Mouse (Mus musculus): ENCODE data around the gene Rab11fip3. TPM values are rescaled to one million over a fixed set of nuclear protein-coding genes. Genes with fewer than 3 reads are reported as not detected.

Gene Rab11fip3
- polyA plus RNA-seq, 1 experiment from 2014 or later: 30.4 TPM

DNA sequence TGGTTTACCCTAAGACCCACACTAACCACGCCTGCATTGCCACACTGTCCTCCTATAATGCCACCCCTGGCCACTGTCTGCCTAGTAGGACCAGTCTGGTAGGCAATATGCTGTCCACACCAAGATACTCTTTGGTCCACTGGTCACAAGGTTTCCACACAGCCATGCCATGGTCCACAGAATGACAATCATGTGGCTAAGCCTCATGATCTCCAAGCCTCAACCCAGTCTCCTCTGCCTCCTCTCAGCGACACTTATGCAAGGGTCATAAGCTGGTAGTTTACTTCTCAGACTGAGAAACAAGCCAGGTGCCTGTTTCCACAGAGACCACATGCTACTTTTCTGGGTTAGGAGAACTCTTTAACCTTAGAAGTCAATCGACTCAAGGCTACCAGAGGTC is 86.4 kb downstream of the Rab11fip3 start:
- Histone ChIP-seq H3K27me3 (no peaks in the 10 kb centered on the region), H3K9ac (no peak overlapping the region), H3K4me3 (no peak overlapping the region), H3K27ac (no peak overlapping the region), H3K4me1 (peaks cover 16% of the 10 kb centered on the region), H3K4me2 (replicated peaks) (no peak overlapping the region), H3K9me3 (no peaks in the 10 kb centered on the region), H3K36me3 (0 out of 2 replicates have a peak, but pooled peaks cover 9% of the 10 kb centered on the region)
- 88% methylated on average over 3 of the region's 3 CpGs for WGBS
- no peak for ATAC-seq (ENCODE audit: insufficient number of reproducible peaks, insufficient read depth, low FRiP score, low TSS enrichment)

DNA sequence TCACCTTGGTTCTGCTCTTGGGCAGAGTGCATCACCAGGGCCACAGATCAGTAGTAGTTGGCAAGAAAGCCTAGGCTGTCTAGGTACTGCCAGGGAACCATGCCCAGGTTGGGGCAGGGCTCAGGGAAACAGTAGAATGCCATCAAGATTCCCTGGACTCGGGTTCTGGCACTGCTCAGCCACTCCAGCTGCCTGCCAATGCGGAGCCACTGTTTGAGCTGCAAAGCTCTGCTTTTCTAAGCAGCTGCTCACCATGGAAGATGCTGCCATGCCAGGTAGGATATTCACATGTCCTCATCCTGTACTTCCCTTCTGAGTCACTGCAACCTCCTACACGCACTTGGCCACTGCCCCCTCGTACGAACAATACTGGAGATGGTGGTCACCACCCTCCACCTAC is 88.5 kb downstream of the Rab11fip3 start:
- 88% methylated on average over 5 of the region's 5 CpGs for WGBS
- H3K4me2 ChIP-seq (replicated peaks): no peak overlapping the region
- H3K27ac ChIP-seq: no peak overlapping the region
- H3K9ac ChIP-seq: no peak overlapping the region
- no peaks in the 10 kb centered on the region for H3K9me3 ChIP-seq
- peaks cover 16% of the 10 kb centered on the region for H3K4me1 ChIP-seq
- H3K27me3 ChIP-seq: no peaks in the 10 kb centered on the region
- ATAC-seq (ENCODE audit: insufficient number of reproducible peaks, insufficient read depth, low FRiP score, low TSS enrichment): no peak
- 0 out of 2 replicates have a peak, but pooled peaks cover 6% of the 10 kb centered on the region for H3K36me3 ChIP-seq
- H3K4me3 ChIP-seq: no peak overlapping the region

DNA sequence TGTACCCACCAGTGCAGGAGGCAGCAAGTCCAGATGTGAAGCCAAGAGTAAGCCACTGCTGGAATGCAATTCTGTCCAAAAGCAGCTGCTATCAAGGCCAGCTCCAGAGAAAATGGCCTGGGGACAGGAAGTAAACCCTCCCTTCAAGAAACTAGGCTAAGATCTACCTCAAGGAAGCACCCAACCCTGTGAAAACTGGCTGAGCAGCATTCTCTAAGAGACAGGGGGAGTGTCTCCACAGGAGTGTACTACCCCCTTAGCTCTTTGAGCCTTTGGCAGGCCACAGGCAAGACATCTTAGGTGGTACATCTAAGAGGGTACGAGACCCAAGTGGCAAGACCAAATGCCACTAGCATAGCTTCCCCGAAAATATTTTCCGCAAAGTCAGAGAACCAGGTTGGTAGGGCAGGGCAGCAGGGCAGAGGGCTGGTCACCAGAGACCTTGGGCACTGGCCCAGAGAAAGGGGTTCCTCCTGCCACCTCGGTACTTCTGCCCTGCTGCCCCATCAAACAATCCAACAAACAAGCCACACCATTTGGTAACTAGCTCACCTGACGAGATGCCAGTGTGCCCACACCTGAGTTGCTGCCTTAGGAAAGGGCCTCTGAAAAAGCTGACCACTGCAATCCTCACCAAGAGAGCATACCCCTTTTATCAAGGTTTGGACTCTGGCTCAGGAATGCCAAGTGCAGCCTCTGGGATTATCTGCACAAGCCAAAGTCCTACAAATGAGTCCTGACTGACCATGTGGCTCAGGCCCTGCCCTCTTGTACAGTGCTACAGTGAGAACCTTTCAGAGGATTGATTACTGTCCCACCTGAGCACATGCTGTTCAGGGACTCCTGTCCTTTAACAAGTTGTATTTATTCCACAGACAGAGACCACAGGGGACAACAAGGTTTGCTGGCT is 89.3 kb downstream of the Rab11fip3 start:
- no peaks in the 10 kb centered on the region for H3K9me3 ChIP-seq
- 82% methylated on average over 5 of the region's 5 CpGs for WGBS
- no peak overlapping the region for H3K4me3 ChIP-seq
- no peak overlapping the region for H3K27ac ChIP-seq
- H3K27me3 ChIP-seq: no peaks in the 10 kb centered on the region
- ATAC-seq (ENCODE audit: insufficient number of reproducible peaks, insufficient read depth, low FRiP score, low TSS enrichment): no peak
- H3K4me1 ChIP-seq: peaks cover 16% of the 10 kb centered on the region
- H3K9ac ChIP-seq: no peak overlapping the region
- 0 out of 2 replicates have a peak, but pooled peaks cover 6% of the 10 kb centered on the region for H3K36me3 ChIP-seq
- no peak overlapping the region for H3K4me2 ChIP-seq (replicated peaks)

DNA sequence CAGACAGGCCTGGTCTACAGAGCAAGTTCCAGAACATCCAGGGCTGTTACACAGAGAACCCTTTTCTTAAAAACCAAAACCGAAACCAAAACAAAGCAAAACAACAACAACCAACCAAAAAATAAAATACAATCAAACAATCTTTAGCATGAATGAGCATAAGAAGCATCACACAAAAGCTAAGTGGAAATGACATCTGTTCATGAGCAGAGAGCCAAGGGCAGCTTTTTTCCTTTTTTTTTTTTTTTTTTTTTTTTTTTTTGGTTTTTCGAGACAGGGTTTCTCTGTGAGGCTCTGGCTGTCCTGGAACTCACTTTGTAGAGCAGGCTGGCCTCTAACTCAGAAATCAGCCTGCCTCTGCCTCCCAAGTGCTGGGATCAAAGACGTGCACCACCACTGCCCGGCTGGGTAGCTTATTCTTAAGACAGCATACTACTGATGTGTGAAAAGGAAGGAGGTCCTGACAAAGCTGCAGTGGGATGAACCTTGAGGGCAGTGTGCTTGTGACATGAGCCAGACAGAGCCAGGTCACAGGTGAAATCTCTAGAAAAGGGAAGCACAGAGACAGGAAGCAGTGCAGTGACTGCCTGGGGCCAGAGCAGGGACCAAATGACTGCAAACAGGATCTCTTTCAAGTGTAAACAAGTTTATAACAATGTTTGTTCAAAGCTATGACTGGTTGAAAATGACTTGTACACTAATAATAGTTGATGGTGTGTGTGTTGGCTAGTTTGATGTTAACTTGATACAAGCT is 98.2 kb downstream of the Rab11fip3 start:
- no peaks in the 10 kb centered on the region for H3K9me3 ChIP-seq
- no peaks in the 10 kb centered on the region for H3K4me1 ChIP-seq
- no peaks in the 10 kb centered on the region for H3K36me3 ChIP-seq
- H3K27ac ChIP-seq: no peak overlapping the region
- ATAC-seq (ENCODE audit: insufficient number of reproducible peaks, insufficient read depth, low FRiP score, low TSS enrichment): no peak
- H3K9ac ChIP-seq: no peak overlapping the region
- WGBS: 83% methylated on average over 4 of the region's 4 CpGs
- H3K4me3 ChIP-seq: no peak overlapping the region
- no peak overlapping the region for H3K4me2 ChIP-seq (replicated peaks)
- no peaks in the 10 kb centered on the region for H3K27me3 ChIP-seq

DNA sequence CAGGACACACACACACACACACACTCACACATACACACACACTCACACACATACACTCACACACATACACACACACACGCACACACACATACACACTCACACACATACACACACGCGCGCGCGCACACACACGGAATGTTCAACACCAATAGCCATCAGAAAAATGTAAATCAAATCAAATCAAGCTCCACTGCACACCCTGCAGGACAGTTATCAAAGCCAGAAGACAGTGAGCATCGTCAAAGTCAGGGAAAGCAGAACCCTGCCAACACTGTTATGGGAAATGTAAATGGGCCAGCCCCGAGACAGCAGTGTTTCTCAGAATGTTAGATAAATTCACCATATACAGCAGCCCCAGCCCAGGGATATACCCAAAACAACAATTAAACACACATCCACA is 98.9 kb downstream of the Rab11fip3 start:
- no peaks in the 10 kb centered on the region for H3K4me1 ChIP-seq

DNA sequence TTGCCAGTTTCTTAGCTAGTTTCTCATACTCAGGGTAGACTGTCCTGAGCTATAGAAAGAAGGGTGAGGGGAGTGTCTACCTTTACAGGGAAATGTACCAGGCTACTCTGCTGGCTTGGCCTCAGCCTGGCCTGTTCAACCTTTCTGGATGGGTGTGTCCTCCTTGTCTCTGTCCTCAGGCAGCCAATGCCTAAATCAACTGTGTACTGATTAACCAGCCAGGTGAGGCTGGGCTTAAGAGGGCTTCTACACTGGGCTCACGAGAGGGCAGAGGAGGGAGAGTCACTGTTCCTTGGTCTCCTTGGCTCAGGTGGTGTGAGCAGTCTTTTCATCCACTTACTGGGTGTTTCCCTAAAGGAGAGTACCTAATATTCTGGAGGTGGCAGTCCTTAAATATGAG is 101.2 kb downstream of the Rab11fip3 start:
- H3K27me3 ChIP-seq: no peaks in the 10 kb centered on the region
- 75% methylated on average over 1 of the region's 1 CpGs for WGBS
- no peaks in the 10 kb centered on the region for H3K9me3 ChIP-seq
- peaks cover 19% of the 10 kb centered on the region for H3K36me3 ChIP-seq
- no peak for ATAC-seq (ENCODE audit: insufficient number of reproducible peaks, insufficient read depth, low FRiP score, low TSS enrichment)
- no peak overlapping the region for H3K4me2 ChIP-seq (replicated peaks)
- no peak overlapping the region for H3K9ac ChIP-seq
- no peak overlapping the region for H3K27ac ChIP-seq
- H3K4me1 ChIP-seq: no peaks in the 10 kb centered on the region
- H3K4me3 ChIP-seq: no peak overlapping the region

More for the DNA sequence above, 98.9 kb downstream of the Rab11fip3 start:
- Histone ChIP-seq H3K4me2 (replicated peaks) (no peak overlapping the region), H3K9me3 (no peaks in the 10 kb centered on the region), H3K4me3 (no peak overlapping the region), H3K27me3 (no peaks in the 10 kb centered on the region), H3K36me3 (no peaks in the 10 kb centered on the region), H3K27ac (no peak overlapping the region), H3K9ac (no peak overlapping the region)
- ATAC-seq (ENCODE audit: insufficient number of reproducible peaks, insufficient read depth, low FRiP score, low TSS enrichment): no peak
- WGBS: 94% methylated on average over 9 of the region's 9 CpGs

DNA sequence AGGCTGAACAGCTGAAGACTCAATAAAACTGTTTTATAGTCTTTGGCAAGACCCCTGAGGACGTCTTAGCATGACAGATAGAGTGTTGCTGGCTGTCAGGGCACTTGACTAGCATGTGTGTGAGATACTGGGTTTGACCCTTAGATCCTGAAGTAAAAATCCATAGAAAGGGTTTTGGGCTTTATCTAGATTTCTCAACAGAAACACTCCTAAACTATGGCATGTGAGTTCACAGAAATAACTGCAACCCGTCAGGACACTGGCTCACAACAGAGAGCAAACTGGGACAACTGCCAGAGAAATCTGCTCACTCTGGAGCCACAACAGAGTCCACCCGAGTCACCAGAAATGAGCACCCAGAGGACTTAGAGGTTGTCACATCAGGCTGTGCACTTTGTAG is 101.7 kb downstream of the Rab11fip3 start:
- Histone ChIP-seq H3K9ac (no peak overlapping the region), H3K27ac (no peak overlapping the region), H3K36me3 (peaks cover 24% of the 10 kb centered on the region), H3K4me3 (no peak overlapping the region), H3K9me3 (no peaks in the 10 kb centered on the region), H3K27me3 (no peaks in the 10 kb centered on the region), H3K4me1 (no peaks in the 10 kb centered on the region), H3K4me2 (replicated peaks) (no peak overlapping the region)
- ATAC-seq (ENCODE audit: insufficient number of reproducible peaks, insufficient read depth, low FRiP score, low TSS enrichment): no peak
- 79% methylated on average over 3 of the region's 3 CpGs for WGBS

DNA sequence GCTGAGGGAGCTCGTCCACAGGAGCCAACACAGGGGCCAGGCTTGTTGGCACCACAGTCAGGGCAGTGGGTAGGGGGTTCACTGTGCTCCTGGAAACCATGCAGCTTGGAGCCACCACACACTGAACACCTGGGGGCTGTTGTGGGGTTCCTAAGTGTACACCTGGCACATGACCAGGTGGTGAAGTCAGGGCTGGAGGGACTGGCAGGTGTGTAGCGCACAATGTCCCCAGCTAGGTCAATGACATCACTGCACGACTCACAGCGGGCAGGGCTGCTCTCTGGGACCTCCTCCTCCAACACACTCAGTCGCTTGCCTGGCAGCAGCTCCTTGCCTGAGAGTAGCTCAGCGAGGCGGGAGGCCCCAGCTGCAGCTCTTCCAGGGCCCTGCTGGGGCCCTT is 105.1 kb downstream of the Rab11fip3 start:
- ATAC-seq (ENCODE audit: insufficient number of reproducible peaks, insufficient read depth, low FRiP score, low TSS enrichment): no peak
- Histone ChIP-seq H3K4me1 (no peaks in the 10 kb centered on the region), H3K4me2 (replicated peaks) (no peak overlapping the region), H3K9ac (no peak overlapping the region), H3K9me3 (no peaks in the 10 kb centered on the region), H3K27me3 (no peaks in the 10 kb centered on the region), H3K4me3 (no peak overlapping the region), H3K27ac (no peak overlapping the region), H3K36me3 (peaks cover 56% of the 10 kb centered on the region)
- 91% methylated on average over 7 of the region's 7 CpGs for WGBS

DNA sequence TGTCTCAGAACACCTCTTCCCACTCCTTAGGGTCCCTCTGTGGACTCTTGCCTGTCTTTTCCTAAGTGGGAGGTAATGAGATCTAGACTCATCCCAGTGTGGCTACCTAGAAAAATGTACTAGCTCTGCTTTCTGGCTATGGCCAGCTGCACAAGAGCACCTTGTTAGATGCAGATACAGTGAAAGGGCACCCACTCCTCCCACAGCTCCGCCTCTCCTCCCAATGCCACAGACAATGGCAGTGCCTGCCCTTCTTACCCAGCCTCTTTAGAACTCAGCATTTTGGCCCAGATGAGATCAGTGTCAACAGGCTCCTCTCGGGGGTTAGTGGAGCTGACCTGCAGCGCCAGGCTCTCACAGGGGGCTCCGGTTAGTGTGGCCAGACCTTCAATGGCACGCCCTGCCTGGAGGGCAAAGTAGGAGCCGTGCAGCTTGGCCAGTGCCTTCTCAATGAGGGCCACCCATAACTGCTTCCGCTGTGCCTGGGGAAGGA is 106.9 kb downstream of the Rab11fip3 start:
- Histone ChIP-seq H3K27me3 (no peaks in the 10 kb centered on the region), H3K9me3 (no peaks in the 10 kb centered on the region), H3K4me3 (no peak overlapping the region), H3K4me2 (replicated peaks) (no peak overlapping the region), H3K4me1 (peaks cover 3% of the 10 kb centered on the region; the same call in 1 of the 2 replicates), H3K27ac (no peak overlapping the region), H3K9ac (no peak overlapping the region), H3K36me3 (peaks cover 68% of the 10 kb centered on the region)
- WGBS: 89% methylated on average over 7 of the region's 7 CpGs
- no peak for ATAC-seq (ENCODE audit: insufficient number of reproducible peaks, insufficient read depth, low FRiP score, low TSS enrichment)

DNA sequence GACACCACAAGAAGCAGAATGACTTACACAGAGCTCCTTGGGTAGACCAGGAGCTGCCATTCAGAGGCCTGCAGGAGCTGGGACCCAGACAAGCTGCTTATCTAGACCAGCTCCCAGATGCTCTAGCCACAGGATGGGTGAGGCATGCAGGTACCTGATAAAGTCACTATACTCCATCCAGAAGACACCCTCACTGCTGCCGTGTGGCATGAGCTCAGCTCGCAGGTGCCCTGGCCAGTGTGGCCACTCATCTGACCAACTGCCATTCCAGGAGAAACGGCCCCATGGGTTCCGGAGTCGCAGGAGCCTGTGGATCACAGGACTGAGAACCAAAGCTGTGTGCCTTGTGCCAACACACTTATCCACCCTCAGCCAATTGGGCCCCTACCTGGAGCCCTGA is 107.8 kb downstream of the Rab11fip3 start:
- peaks cover 4% of the 10 kb centered on the region; the same call in 1 of the 2 replicates for H3K4me1 ChIP-seq
- no peak overlapping the region for H3K9ac ChIP-seq
- no peaks in the 10 kb centered on the region for H3K27me3 ChIP-seq
- peaks cover 68% of the 10 kb centered on the region for H3K36me3 ChIP-seq
- H3K9me3 ChIP-seq: no peaks in the 10 kb centered on the region
- no peak for ATAC-seq (ENCODE audit: insufficient number of reproducible peaks, insufficient read depth, low FRiP score, low TSS enrichment)
- H3K4me3 ChIP-seq: no peak overlapping the region
- no peak overlapping the region for H3K27ac ChIP-seq
- 95% methylated on average over 5 of the region's 5 CpGs for WGBS
- no peak overlapping the region for H3K4me2 ChIP-seq (replicated peaks)

DNA sequence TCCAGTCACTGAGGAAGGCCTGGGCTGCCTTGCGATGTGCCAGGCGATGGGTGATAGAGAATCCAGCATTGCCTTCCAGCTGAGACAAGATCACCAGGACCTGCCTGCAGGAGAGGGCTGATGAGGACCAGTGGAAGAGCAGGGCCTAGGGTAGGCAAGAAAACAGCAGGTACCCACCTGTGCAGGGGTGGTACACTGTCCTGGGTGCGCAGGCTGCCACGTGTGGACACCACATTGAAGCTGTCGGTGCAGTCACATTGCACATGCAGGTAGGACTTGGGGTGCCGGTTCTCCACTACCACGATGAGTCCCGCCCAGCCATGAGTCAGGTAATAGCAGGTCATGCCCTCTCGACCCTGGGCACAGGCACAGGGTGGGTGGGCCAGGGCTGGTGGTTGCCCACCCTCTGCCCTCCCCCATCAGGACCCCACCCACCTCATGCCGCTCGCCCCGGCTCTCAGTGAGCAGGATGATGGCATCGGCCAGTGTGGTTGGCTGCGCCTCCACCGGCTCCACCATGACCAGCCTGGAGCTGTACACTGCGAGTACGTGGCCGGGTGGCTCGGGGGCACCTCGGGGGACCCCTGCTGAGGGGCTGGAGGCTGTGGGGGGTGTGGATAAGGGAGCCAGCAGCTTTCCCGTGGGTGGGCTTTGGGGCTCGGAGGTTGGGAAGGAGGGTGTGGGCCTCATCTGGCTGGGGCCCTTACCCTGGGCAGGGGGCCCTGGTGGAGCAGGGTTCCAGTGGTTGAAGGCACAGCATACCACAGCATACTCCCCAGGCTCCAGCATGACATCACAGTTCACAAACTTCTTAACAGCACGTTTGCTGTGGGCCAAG is 109.5 kb downstream of the Rab11fip3 start:
- H3K9ac ChIP-seq: no peak overlapping the region
- 0 out of 2 replicates have a peak, but pooled peaks cover under 1% of the 10 kb centered on the region for H3K27me3 ChIP-seq
- H3K36me3 ChIP-seq: peaks cover 64% of the 10 kb centered on the region
- no peak overlapping the region for H3K27ac ChIP-seq
- peaks cover 4% of the 10 kb centered on the region; the same call in 1 of the 2 replicates for H3K4me1 ChIP-seq
- no peak for ATAC-seq (ENCODE audit: insufficient number of reproducible peaks, insufficient read depth, low FRiP score, low TSS enrichment)
- H3K4me2 ChIP-seq (replicated peaks): no peak overlapping the region
- WGBS: 92% methylated on average over 23 of the region's 23 CpGs
- no peak overlapping the region for H3K4me3 ChIP-seq
- H3K9me3 ChIP-seq: no peaks in the 10 kb centered on the region

All from embryonic facial prominence, embryonic 12.5 days (tissue).